Mouse (Mus musculus): ENCODE data around the gene Vim. TPM values are rescaled to one million over a fixed set of nuclear protein-coding genes. Genes with fewer than 3 reads are reported as not detected.
"Not testable (repeated sequence)": the region's sequence is repeated elsewhere in the genome, so short reads cannot be mapped to it uniquely, and the experiment has no call there.

Vim gene
- polyA plus RNA-seq, 1 experiment from 2014 or later: 1,179 TPM

DNA sequence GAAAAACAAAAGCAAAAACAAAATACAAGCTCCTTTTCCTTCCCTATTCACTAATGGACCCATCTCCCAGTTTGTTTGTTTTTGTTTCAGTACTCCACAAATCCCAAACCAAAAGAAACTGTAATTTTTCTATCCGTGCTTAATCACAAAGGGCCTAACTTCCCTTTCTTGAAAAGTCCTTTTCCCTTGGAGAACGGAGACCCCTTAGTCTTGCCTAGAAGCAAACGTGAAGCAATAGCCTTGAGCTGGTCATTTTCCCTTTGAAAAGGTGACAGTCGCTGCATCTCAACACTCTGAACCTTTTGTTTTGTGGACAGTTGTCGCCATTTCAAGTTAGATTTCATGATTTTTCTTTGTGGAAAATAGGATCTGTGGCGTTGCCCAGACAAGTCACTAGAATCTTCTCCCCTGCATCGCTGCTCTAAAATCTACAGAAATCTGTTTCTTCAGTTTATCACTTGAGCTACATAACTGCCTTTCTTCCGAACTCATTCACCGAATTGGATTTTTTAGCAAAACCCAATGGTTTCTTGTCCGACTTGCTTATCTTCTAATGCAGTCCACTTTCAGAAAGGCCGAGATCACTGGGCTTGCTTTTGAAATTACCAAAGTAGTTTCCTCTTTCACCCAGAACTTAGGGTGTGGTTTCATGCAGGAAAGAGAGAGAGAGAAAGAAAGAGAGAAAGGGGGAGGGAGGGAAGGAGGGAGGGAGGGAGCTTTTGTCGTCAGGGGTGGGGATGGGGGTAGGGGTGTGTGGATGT lies 900 bp upstream of the Vim start:
- peaks cover 6% of the 10 kb centered on the region; the same call in 1 of the 2 replicates for H3K36me3 ChIP-seq
- H3K4me1 ChIP-seq: peaks cover 11% of the 10 kb centered on the region
- no peaks in the 10 kb centered on the region for H3K9me3 ChIP-seq
- peak overlapping the region; percentile 94; the same call in 1 of the 2 replicates for H3K9ac ChIP-seq
- 2% methylated on average over 12 of the region's 12 CpGs for WGBS
- H3K4me2 ChIP-seq (replicated peaks): peak overlapping the region; percentile 73
- 0 out of 2 replicates have a peak, but pooled peaks have one; percentile 7 for ATAC-seq (ENCODE audit: low FRiP score, low read depth)
- H3K27me3 ChIP-seq (replicated peaks): no peaks in the 10 kb centered on the region
- H3K4me3 ChIP-seq: peak overlapping the region; percentile 87
- H3K27ac ChIP-seq: peak overlapping the region; percentile 87; the same call in 1 of the 2 replicates

DNA sequence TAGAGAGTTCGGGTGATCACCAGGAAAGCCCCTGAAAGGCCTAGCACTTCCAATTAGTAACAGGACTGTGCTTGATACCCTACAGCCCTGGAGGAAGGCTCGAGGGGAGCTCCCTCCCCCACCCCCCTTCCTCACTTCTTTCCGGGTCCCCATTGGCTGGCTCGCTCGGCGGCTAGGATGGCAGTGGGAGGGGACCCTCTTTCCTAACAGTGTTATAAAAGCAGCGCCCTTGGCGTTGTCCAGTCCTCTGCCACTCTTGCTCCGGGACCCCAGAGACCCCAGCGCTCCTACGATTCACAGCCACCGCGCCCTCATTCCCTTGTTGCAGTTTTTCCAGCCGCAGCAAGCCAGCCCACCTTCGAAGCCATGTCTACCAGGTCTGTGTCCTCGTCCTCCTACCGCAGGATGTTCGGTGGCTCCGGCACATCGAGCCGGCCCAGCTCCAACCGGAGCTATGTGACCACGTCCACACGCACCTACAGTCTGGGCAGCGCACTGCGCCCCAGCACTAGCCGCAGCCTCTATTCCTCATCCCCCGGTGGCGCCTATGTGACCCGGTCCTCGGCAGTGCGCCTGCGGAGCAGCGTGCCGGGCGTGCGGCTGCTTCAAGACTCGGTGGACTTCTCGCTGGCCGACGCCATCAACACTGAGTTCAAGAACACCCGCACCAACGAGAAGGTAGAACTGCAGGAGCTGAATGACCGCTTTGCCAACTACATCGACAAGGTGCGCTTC lies 506 bp downstream of the Vim start:
- peak overlapping the region; percentile 73 for H3K4me2 ChIP-seq (replicated peaks)
- peak; percentile 87 for ATAC-seq (ENCODE audit: low FRiP score, low read depth)
- peaks cover 17% of the 10 kb centered on the region for H3K36me3 ChIP-seq
- H3K9me3 ChIP-seq: no peaks in the 10 kb centered on the region
- H3K9ac ChIP-seq: peak overlapping the region; percentile 94
- no peaks in the 10 kb centered on the region for H3K27me3 ChIP-seq (replicated peaks)
- H3K4me3 ChIP-seq: peak overlapping the region; percentile 87
- peak overlapping the region; percentile 87 for H3K27ac ChIP-seq
- WGBS: under 1% methylated on average over 46 of the region's 46 CpGs
- H3K4me1 ChIP-seq: peaks cover 11% of the 10 kb centered on the region

DNA sequence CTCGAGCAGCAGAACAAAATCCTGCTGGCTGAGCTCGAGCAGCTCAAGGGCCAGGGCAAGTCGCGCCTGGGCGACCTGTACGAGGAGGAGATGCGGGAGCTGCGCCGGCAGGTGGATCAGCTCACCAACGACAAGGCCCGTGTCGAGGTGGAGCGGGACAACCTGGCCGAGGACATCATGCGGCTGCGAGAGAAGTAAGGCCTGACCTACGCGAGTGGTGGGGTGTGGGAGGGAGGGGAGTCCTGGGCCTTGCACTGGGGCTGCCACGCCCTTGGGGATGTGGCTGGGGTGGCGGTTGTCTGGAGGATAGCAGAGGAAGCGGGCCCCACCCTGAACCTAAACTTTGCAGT lies 1.0 kb downstream of the Vim start:
- Histone ChIP-seq H3K9ac (peak overlapping the region; percentile 94), H3K9me3 (no peaks in the 10 kb centered on the region), H3K4me1 (peaks cover 12% of the 10 kb centered on the region), H3K36me3 (peaks cover 22% of the 10 kb centered on the region), H3K4me2 (replicated peaks) (peak overlapping the region; percentile 73), H3K4me3 (peak overlapping the region; percentile 87), H3K27me3 (replicated peaks) (no peaks in the 10 kb centered on the region), H3K27ac (peak overlapping the region; percentile 87)
- 0 out of 2 replicates have a peak, but pooled peaks have one; percentile 11 for ATAC-seq (ENCODE audit: low FRiP score, low read depth)
- 1% methylated on average over 21 of the region's 21 CpGs for WGBS

DNA sequence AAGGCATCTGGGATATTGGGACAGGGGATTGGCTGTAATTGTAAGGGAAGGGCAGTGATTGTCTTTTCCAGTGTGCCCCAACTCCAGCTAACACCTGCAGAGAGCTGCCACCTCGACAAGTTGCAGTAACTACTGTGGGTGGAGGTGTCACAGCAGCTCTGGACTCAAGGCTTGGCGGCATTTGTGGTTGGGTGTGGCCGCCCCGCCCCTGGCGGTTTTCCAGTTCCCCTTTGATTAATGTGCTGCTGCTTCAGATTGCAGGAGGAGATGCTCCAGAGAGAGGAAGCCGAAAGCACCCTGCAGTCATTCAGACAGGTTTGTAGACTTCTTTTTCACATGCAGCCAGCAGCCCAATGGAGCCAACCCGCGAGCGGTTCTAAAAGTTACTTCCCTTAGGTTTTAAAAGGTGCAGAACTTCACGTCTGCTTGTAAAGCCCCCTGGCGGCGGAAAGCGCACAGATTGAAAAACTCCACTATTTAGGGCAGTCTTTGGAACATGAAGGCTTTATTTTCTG lies 1.6 kb downstream of the Vim start:
- under 1% methylated on average over 13 of the region's 13 CpGs for WGBS
- peak overlapping the region; percentile 73 for H3K4me2 ChIP-seq (replicated peaks)
- peak overlapping the region; percentile 87 for H3K27ac ChIP-seq
- no peaks in the 10 kb centered on the region for H3K9me3 ChIP-seq
- H3K4me1 ChIP-seq: peaks cover 16% of the 10 kb centered on the region
- no peaks in the 10 kb centered on the region for H3K27me3 ChIP-seq (replicated peaks)
- no peak for ATAC-seq (ENCODE audit: low FRiP score, low read depth)
- peak overlapping the region; percentile 87 for H3K4me3 ChIP-seq
- H3K9ac ChIP-seq: peak overlapping the region; percentile 94
- H3K36me3 ChIP-seq: peaks cover 28% of the 10 kb centered on the region

DNA sequence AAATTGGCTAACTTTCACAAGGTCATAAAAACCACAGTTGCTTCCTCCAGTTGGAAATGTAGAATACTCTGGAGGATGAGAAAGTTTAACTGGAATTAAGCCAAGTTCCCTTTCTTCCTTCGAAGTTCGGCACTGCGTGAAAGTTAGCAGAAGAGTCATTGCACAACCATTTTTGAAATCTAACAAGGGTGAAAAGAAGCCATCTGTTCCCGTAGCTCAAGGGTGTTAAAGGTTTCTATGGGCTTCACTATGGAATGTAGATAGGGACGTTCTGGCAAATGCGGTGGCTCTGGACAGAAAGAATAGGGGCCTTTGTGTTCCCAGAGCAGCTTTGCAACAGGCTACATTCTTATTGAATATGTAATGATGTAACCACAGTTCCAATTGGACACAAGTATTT lies 2.2 kb downstream of the Vim start:
- Histone ChIP-seq H3K27ac (peak overlapping the region; percentile 87; the same call in 1 of the 2 replicates), H3K27me3 (replicated peaks) (no peaks in the 10 kb centered on the region), H3K4me3 (peak overlapping the region; percentile 87), H3K4me2 (replicated peaks) (peak overlapping the region; percentile 73), H3K36me3 (peaks cover 34% of the 10 kb centered on the region), H3K9ac (peak overlapping the region; percentile 94), H3K9me3 (no peaks in the 10 kb centered on the region), H3K4me1 (peaks cover 16% of the 10 kb centered on the region)
- 5% methylated on average over 6 of the region's 6 CpGs for WGBS
- ATAC-seq (ENCODE audit: low FRiP score, low read depth): peak; percentile 29

DNA sequence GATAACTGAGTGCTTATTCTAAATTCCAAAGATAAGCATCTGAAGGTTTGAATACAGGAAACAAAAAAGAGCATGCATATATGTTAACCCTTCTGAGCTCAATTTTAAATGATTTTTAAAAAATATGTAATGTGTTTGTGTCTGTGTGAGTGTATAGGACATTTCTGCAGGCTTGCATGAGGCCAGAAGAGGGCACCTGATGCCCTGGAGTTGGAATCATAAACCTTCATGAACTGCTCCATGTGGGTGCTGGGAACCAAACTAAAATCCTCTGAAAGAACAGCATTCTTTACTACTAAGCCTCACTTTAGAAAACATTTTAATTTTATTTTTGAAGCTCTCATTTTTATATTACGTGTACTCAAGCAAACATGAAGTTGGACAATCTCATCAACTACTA lies 3.7 kb downstream of the Vim start:
- 94% methylated on average over 1 of the region's 1 CpGs for WGBS
- Histone ChIP-seq H3K9me3 (no peaks in the 10 kb centered on the region), H3K4me1 (peaks cover 9% of the 10 kb centered on the region), H3K27ac (no peak overlapping the region), H3K4me3 (no peak overlapping the region), H3K4me2 (replicated peaks) (peak overlapping the region; percentile 50), H3K36me3 (peaks cover 46% of the 10 kb centered on the region), H3K9ac (no peak overlapping the region), H3K27me3 (replicated peaks) (no peaks in the 10 kb centered on the region)
- ATAC-seq (ENCODE audit: low FRiP score, low read depth): no peak

DNA sequence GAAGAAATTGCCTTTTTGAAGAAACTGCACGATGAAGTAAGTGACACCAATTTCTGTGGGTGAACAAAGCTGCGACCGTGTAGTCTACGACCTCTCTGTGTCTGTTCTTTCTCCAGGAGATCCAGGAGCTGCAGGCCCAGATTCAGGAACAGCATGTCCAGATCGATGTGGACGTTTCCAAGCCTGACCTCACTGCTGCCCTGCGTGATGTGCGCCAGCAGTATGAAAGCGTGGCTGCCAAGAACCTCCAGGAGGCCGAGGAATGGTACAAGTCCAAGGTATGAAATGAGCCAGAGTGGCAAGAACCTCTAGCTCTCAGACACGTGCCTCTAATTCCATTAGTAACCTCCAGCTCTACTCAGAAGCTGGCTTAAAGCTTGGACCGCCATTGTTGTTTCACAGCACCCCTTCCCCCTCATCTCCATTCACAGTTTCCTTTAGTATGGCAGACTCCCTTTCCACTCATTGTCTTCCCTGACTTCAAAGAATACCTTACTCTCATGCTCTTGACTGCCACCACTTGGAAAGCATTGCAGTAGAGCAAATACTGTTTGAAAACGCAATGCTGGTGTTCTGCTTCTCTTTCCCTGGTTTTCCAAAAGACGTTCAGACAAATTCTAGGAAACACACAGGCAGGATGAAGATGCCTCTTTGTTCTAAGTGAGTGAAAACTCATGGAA lies 4.9 kb downstream of the Vim start:
- peaks cover 55% of the 10 kb centered on the region for H3K36me3 ChIP-seq
- no peak overlapping the region for H3K4me3 ChIP-seq
- WGBS: 74% methylated on average over 14 of the region's 14 CpGs
- peak overlapping the region; percentile 31 for H3K4me2 ChIP-seq (replicated peaks)
- no peak for ATAC-seq (ENCODE audit: low FRiP score, low read depth)
- H3K27ac ChIP-seq: no peak overlapping the region
- H3K27me3 ChIP-seq (replicated peaks): no peaks in the 10 kb centered on the region
- H3K9ac ChIP-seq: no peak overlapping the region
- no peaks in the 10 kb centered on the region for H3K9me3 ChIP-seq
- H3K4me1 ChIP-seq: peaks cover 9% of the 10 kb centered on the region; the same call in 1 of the 2 replicates

DNA sequence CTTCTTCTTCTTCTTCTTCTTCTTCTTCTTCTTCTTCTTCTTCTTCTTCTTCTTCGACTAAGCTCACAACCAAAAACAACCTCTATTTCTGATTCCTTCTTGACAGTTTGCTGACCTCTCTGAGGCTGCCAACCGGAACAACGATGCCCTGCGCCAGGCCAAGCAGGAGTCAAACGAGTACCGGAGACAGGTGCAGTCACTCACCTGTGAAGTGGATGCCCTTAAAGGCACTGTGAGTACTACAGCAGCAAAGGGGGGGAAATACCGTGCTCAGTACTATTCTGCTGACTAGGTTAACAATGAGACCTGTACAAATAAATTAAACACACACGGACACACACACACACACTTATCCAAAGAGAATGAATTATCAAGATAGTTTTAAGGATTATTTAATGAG lies 5.6 kb downstream of the Vim start:
- no peak overlapping the region for H3K27ac ChIP-seq
- no peak overlapping the region for H3K4me3 ChIP-seq
- no peak overlapping the region for H3K9ac ChIP-seq
- WGBS: 90% methylated on average over 8 of the region's 8 CpGs
- peaks cover 55% of the 10 kb centered on the region for H3K36me3 ChIP-seq
- ATAC-seq (ENCODE audit: low FRiP score, low read depth): no peak
- H3K27me3 ChIP-seq (replicated peaks): no peaks in the 10 kb centered on the region
- H3K9me3 ChIP-seq: no peaks in the 10 kb centered on the region
- H3K4me2 ChIP-seq (replicated peaks): no peak overlapping the region
- H3K4me1 ChIP-seq: peaks cover 9% of the 10 kb centered on the region; the same call in 1 of the 2 replicates

DNA sequence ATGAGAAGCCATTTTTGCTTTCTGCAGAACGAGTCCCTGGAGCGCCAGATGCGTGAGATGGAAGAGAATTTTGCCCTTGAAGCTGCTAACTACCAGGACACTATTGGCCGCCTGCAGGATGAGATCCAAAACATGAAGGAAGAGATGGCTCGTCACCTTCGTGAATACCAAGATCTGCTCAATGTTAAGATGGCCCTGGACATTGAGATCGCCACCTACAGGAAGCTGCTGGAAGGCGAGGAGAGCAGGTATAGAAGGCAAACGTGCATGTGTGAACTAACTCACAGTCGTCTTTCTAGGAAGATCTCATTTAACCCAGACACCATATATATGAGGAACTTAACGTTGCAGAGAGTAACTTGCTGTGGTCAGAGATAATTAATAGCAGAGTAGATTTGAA lies 6.3 kb downstream of the Vim start:
- WGBS: 68% methylated on average over 11 of the region's 11 CpGs

DNA sequence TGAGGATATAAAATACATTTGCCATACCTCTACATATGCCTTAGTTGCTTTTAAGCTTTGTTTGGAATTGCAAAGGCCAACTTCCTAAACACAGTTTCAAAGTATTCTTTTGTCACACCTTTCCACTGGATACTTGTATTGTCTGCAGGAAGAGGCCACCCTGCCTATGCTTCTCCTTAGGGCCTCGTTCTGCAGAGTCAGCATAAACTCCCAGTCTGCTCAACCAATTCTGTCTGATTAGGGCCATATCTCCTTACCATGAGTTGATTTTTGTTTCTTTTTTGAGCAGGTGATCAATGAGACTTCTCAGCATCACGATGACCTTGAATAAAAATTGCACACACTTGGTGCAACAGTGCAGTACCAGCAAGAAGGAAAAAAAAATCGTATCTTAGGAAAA lies 8.5 kb downstream of the Vim start:
- H3K4me1 ChIP-seq: peaks cover 5% of the 10 kb centered on the region; the same call in 1 of the 2 replicates
- 86% methylated on average over 3 of the region's 3 CpGs for WGBS
- H3K36me3 ChIP-seq: peaks cover 52% of the 10 kb centered on the region
- H3K27me3 ChIP-seq (replicated peaks): no peaks in the 10 kb centered on the region
- H3K27ac ChIP-seq: no peak overlapping the region
- no peaks in the 10 kb centered on the region for H3K9me3 ChIP-seq
- ATAC-seq (ENCODE audit: low FRiP score, low read depth): no peak
- no peak overlapping the region for H3K4me2 ChIP-seq (replicated peaks)
- H3K4me3 ChIP-seq: no peak overlapping the region
- H3K9ac ChIP-seq: no peak overlapping the region

More for the DNA sequence above, 6.3 kb downstream of the Vim start:
- Histone ChIP-seq H3K27ac (no peak overlapping the region), H3K27me3 (replicated peaks) (no peaks in the 10 kb centered on the region), H3K4me2 (replicated peaks) (no peak overlapping the region), H3K9ac (no peak overlapping the region), H3K36me3 (peaks cover 55% of the 10 kb centered on the region), H3K4me3 (no peak overlapping the region), H3K9me3 (no peaks in the 10 kb centered on the region), H3K4me1 (peaks cover 9% of the 10 kb centered on the region; the same call in 1 of the 2 replicates)
- no peak for ATAC-seq (ENCODE audit: low FRiP score, low read depth)

DNA sequence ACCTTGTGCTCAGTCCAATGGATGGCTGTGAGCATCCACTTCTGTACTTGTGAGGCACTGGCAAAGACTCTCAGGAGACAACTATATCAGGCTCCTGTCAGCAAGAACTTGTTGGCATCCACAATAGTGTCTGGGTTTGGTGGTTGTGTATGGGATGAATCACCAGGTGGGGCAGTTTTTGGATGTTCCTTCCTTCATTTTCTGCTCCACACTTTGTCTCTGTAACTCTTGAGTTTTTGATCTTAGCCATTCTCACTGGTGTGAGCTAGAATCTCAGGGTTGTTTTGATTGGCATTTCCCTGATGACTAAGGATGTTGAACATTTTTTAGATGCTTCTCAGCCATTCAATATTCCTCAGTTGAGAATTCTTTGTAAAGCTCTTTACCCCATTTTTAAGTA lies 10.0 kb downstream of the Vim start:
- ATAC-seq (ENCODE audit: low FRiP score, low read depth); H3K9me3 ChIP-seq; H3K4me1 ChIP-seq; H3K9ac ChIP-seq; H3K27ac ChIP-seq; H3K4me2 ChIP-seq (replicated peaks); H3K4me3 ChIP-seq; H3K27me3 ChIP-seq (replicated peaks): not testable (repeated sequence)
- peaks cover 41% of the 10 kb centered on the region for H3K36me3 ChIP-seq

DNA sequence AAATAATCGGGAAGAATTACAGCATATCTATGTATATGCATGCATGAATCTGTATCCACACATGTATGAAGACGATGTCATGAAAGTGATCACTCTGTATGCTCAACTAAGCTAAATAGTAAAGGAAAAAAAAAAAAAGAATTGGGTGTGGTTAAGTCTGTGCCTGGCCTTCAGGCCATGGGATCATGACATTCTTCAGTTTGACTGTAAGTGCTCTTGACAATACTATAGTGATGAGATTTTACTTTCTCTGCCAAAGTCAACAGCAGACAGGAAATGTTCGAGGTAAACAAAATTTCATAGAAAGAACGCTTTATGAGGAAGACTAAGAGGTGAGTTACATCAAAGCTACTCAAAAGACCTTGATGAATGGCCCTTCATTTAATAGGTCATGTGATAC lies 19.6 kb downstream of the Vim start:
- WGBS: 86% methylated on average over 4 of the region's 4 CpGs
- H3K4me1 ChIP-seq: no peaks in the 10 kb centered on the region
- H3K36me3 ChIP-seq: no peaks in the 10 kb centered on the region
- no peak overlapping the region for H3K27ac ChIP-seq
- no peak overlapping the region for H3K4me3 ChIP-seq
- no peaks in the 10 kb centered on the region for H3K27me3 ChIP-seq (replicated peaks)
- ATAC-seq (ENCODE audit: low FRiP score, low read depth): no peak
- no peaks in the 10 kb centered on the region for H3K9me3 ChIP-seq
- no peak overlapping the region for H3K4me2 ChIP-seq (replicated peaks)
- H3K9ac ChIP-seq: no peak overlapping the region

All from neural tube, embryonic 12.5 days (tissue).